Mouse (Mus musculus) embryonic stem cell, embryonic (primary cell): ENCODE measurements at regions not wholly inside any gene's neighbourhood (a gene's known extent, or its start where the extent isn't known, plus 50 kb on each side); places are given as distances from the start of the nearest gene placed in this dataset.

Experiments used
- CTCF ChIA-PET, 4 experiments: fragments of 300-600 bp in 2 of 4; fragments of 350-600 bp in 2 of 4; sonication (Branson Sonifier 250); formaldehyde crosslinking; loops; one replicate each; lab custom pipeline; 2022; ENCODE audit warnings: inconsistent platforms in 2 of 4; lab: Charles Lee
- POLR2A ChIA-PET, 4 experiments: fragments of 300-600 bp in 2 of 4; fragments of 350-600 bp in 2 of 4; sonication (Branson Sonifier 250); formaldehyde crosslinking; loops; one replicate each; lab custom pipeline; 2022; ENCODE audit warnings: antibody characterized with exemption in 4 of 4, inconsistent platforms in 1 of 4; lab: Charles Lee

- POLR2A ChIA-PET, result no interaction called here
- CTCF ChIA-PET, result interaction anchor here in 1 of 4 experiments (1.1 to 2.1 kb wide), 2 partner anchors 27 to 30 kb away, joined by 4 to 10 read pairs; no protein-coding TSS in a partner anchor
Observed at GRCm38 (mm10) chr9:120233011-120233410, 68.3 kb upstream of the Myrip start.

DNA sequence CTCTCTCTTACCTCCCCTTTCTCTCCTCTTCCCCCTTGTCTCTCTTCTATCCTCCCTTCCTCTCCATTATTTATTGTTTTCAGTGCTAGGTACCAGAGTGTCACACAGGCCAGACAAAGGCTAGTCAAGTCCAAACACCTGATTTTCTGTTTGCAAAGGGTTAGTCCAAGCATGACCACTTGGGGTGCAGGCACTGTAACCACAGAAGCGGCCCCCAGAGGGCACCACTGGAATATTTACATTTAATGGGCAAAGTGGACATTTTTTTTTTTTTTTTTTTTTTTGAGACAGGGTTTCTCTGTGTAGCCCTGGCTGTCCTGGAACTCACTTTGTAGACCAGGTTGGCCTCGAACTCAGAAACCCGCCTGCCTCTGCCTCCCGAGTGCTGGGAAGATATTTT, 66.3 kb upstream of the Myrip start:
- CTCF ChIA-PET, result interaction anchor here in 2 of 4 experiments (0.7 to 2.5 kb wide), 4 partner anchors 10 to 305 kb away, joined by 3 to 8 read pairs (median 3); partner anchors contain the start of gene Entpd3 (in 1 of the 2)
- POLR2A ChIA-PET, result interaction anchor here in 1 of 4 experiments (0.5 kb wide), 1 partner anchor 1654 kb away, joined by 6 read pairs; no protein-coding TSS in a partner anchor

DNA sequence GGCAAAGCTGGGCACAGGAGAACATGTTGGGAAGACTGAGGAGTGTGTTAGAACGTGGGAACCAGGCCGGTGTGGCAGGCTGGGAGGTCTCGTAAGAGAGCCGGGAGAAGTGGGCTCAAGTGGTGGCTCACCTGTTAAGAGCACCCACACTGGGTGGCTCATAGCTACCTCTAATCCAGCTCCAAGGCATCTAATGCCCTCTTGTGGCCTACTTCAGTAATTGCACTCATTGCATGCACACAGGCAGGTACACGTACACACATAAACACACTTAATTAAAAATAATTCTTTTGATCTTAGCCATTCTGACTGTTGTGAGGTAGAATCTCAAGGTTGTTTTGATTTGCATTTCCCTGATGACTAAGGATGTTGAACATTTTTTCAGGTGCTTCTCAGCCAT, 55.9 kb upstream of the Myrip start:
- ChIA-PET CTCF (interaction anchor here (0.5 to 3.0 kb wide), 41 partner anchors 8 to 464 kb away, joined by 3 to 20 read pairs (median 4); partner anchors contain the start of genes Mobp (in 1 of the 4) and Slc25a38 (in 1 of the 4)), POLR2A (interaction anchor here in 2 of 4 experiments (0.6 to 1.0 kb wide), 5 partner anchors 22 to 1409 kb away, joined by 3 to 4 read pairs (median 4); no protein-coding TSS in a partner anchor)

DNA sequence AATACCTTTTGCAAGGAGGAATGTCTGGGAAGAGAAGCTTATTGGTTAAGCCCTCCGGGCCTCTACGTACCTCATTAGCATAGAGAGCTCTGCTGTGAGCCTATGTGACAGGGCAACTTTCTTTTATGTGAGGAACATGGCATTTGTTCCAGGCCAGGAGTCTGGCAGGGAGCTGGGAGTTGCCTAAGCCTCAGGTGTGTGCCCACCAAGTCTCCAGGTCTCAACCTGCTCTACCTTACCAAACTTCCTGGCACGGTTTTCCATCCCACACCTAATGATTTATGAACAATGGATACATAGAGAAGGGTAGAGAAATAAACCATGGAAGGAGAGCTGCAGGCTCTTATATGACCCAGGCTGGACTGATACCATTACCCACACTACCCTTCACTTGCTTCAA, 52.6 kb upstream of the Myrip start:
- ChIA-PET CTCF (interaction anchor here in 2 of 4 experiments (0.6 to 1.2 kb wide), 3 partner anchors 36 to 176 kb away, joined by 3 to 4 read pairs (median 3); no protein-coding TSS in a partner anchor), POLR2A (interaction anchor here in 1 of 4 experiments (0.6 kb wide), 1 partner anchor 118 kb away, joined by 3 read pairs; no protein-coding TSS in a partner anchor)
